Mouse (Mus musculus): Measurements from ENCODE around the gene Uggt1.

The Uggt1 gene

DNA sequence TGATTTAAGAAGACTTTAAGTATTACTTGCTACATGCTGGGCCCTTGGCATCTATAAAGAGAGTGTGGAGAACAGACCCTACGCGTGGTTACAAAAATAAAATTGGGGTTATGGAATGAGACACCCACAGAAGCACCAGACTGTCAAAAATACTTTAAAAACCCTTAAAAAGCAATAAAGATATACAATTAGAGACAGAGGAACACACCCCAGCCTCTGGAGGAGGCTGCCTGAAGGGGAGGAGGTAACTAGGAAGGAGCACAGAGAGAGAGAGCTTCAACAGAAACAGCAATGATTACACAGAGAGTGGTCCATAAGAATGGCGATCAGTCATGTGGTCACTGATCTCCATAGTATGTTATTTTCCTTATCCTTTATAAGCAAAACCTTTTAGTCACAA is 50.0 kb downstream of the Uggt1 start:
- intact Hi-C loops (cut with DNase I): no loop called here

DNA sequence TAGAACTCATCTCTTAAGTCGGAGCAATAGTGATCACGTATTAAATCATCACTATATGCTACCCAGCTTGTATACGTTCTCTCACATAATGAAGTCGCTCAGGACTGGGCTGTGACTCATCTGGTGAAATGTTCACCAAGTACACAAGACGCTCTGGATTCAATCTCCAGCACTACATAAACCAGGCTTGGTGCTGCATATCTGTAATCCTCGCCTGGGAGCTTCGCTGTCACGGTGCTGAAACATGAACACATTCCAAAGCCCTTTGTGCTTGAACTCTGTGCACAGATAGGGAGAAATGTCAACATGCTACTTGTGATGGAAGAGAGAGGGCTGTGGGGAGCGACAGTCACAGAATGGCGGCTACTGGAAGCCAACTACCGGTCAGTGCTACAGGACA is 52.6 kb downstream of the Uggt1 start:
- intact Hi-C loops (cut with DNase I): no loop called here

DNA sequence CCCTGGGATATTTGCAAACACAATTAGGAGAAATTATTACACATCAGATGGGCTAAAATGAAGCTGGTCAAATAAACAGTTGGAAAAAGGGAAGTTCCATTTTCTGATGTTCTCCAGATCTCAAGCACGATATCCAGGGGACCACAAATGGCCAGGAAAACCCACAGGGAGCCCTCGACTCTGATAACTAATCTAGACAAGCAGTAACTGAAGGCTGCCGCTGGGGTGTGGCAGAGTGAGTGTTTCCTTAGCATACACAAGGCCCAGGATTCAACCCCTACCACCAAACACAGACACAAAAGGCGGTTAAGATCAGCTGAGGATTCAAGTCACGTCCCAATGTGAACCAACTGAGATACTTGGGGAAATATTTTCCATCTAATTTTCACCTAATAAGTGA is 64.5 kb downstream of the Uggt1 start:
- intact Hi-C loops (cut with DNase I): no loop called here

DNA sequence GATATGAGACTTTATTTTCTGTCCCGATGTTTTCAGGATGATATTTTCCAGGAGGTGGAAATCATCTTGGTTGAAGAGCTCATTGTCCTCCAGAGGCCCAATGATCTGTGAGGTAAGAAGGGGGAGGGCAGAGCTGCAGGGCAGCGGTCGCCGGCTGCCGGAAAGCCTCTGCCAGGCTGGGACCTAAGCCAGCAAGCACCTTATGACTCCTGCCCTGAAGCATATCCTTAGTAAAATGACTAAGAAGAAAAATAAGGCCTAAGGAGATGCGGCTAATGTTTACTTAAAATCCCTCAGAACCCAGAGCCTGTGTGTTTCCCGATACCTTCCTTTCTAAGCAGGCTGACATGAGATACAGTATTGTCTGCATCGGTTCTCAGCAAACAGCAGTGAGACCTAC is 71.1 kb downstream of the Uggt1 start:
- intact Hi-C loops (cut with DNase I): no loop called here

DNA sequence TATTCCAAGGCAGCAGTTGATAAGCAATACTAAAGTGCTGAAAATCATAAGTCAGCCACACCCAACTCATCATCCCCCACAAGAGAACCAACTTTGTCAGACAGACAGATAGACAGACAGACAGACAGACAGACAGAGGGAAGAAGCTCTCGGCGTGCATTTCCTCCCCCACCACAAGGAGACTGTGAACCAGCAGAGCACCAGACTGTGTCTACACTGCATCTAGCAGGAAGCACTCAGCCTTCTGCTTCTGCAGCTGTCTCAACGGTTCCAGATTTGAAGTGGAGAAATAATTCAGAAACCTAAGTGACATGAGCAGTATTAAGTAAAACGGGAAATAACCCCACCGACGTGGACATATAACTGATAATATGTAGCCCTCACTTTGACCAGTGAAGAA is 71.6 kb downstream of the Uggt1 start:
- intact Hi-C loops (cut with DNase I): no loop called here

DNA sequence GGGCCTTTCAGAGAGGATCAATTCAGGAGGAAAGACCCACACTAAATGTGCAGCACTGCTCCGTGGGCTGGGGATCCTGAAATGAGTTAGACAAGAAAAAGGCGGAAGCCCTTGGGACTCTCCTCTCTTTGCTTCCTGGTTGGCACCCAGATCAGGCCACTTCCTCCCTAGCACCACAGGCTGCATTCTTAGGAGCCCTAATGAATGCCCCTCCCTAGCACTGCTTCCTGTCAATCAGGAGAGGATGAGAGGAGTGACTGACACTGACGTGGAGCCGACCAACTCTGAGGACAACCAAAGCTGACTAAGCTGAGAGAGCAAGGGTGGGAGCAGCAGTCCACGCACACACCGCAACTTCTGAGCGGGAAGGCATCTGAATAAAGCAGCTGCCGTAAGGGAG is 81.8 kb downstream of the Uggt1 start:
- intact Hi-C loops (cut with DNase I): no loop called here

DNA sequence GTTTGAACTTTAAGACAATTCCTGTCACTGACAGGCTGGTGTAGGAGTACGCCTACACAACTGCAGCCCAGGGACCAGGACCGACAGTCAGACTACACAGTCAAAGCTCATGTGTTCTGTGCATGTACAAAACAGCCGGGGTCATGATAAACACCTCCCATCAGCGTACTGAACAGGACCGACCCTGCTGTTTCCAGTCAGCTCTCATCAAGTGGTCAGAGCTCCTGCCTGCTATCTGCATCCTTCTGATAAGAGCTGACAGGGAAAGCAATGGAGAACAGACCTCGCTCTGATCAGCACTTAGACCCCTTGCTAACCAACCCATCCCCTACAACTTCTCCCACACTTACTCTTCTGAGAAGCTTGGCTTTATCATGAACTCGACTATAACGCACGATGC is 83.3 kb downstream of the Uggt1 start:
- intact Hi-C loops (cut with DNase I): no loop called here

DNA sequence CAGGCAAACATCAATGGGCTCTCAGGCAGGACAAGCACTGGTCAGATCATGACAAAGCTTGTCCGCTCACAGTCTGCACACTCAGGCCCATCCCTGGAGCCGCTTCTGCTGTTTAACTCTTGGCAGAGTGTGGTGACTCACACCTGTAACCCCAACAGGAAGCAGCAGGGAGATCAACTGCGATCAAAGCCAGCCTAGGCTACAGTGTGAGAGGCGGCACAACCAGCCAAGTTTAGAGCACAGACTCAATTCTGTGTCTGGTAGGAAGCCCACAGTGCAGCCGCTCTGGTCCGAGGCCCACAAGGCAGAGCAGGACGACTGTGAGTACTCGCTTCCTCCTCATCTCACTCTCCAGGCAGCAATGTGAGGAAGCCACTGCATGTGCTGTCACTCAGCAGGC is 84.3 kb downstream of the Uggt1 start:
- intact Hi-C loops (cut with DNase I): no loop called here

DNA sequence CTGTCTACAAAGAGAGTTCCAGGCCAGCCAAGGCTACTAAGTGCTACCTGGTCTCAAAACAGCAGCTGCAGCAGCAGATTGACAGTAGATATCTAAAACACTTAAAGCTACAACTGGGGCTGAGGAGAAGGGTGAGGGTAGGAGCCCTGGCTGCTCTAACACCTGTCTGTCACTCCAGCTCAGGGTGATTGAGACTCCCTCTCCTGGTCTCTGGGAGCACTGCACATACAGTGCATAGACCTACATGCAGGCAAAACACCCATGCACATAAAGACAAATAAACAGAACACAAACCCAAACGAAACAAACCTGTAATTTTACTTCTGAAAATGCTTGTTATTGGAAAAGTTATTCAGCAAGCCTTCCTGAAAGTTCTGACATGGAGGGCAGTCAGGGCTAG is 95.1 kb downstream of the Uggt1 start:
- intact Hi-C loops (cut with DNase I): loop anchor here (5.0 kb wide), 1 partner anchor 103 kb away; no protein-coding TSS in a partner anchor

DNA sequence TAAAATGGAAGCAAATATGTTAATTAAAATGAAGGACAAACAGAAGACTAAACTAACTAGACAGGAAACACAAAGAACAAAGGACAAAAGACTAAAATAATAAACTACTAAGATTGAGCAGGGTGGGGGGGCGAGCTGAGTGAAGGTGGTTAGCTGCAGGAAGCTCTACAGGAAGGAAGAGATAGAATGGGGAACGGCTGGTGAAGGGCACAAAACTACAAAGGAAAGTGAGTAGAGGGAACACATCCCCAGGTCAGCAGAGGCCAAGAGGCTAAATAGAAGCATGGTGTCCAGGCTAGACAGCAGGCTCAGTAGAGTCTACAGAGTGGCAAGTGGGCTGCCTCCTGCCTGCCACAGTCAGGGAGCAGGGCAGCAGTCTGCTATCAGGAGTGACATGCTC is 95.7 kb downstream of the Uggt1 start:
- intact Hi-C loops (cut with DNase I): loop anchor here (5.0 kb wide), 1 partner anchor 103 kb away; no protein-coding TSS in a partner anchor

DNA sequence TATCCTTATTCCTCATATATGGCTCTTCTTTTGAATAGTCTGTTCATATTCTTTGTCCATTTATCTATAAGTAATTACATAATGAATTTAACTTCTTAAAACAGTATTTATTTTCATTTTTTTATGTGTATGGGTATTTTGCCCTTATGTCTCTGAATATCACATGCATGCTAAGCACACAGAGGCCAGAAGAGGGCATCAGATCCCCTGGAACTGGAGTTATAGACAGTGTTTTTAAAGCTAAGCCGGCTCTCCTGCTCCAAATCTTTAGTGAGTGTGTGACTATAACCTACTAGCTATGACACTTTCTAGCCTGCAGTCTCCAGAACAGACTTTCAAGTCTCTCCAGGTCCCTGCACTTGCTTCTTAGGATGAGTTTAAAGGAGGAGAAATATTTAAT is 99.5 kb downstream of the Uggt1 start:
- intact Hi-C loops (cut with DNase I): loop anchor here (5.0 kb wide), 1 partner anchor 107 kb away; no protein-coding TSS in a partner anchor

DNA sequence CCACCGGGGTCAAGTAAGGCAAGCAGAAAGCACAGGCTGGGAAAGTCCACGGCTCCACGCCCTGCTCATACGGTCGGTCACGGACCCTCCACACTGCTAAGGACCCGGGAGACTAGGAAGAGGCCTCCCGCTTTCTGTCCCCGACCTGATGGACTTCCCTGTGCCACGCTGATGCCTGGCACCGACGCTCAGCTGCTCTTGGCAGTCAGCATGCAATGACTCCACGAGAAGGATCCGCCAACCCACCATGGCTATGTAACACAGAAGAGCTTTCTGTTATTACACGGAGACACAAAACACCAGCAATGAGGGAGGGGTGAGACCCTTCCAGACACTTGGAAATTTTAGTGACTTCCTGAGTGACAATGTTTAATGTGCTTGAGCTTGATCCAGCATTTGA is 104.2 kb downstream of the Uggt1 start:
- intact Hi-C loops (cut with DNase I): no loop called here

DNA sequence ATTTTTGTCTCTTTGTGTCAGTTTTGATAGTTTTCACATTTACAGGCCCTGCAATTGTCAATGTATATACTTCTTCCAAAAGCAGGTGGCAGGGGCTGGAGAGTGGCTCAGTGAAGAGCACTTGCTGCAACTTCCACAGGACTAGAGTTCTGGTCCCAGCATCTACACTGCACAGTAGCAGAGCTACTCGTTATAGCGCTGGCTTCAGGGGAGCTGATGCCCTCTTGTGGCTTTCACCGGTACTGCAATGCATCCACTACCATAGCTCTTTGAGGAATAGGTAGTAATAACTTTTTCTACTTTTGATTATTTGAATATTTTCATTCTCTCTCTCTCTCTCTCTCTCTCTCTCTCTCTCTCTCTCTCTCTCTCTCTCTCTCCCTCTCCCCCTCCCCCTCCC is 109.9 kb downstream of the Uggt1 start:
- intact Hi-C loops (cut with DNase I): loop anchor here (2.0 to 10.0 kb wide), 2 partner anchors 296 to 410 kb away; no protein-coding TSS in a partner anchor

DNA sequence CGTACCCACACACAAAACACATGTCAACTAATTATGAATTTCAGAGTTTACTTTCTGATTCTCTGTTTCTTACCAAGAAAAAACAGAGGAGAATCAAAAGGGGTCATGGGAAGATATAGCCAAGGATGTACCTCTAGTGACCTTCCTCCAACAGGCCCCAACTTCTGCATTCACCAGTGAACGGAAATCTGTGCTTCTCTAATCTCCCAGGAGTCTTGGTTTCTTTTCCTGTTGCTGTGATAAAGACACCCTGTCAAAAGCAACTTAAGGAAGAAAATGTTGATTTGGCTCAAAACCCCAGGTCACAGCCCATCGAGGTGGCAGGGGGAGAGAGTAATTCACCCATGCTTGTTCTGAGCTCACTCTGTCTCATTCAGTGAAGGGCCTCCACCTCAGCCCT is 110.9 kb downstream of the Uggt1 start:
- intact Hi-C loops (cut with DNase I): loop anchor here (2.0 to 10.0 kb wide), 3 partner anchors 63 to 409 kb away; no protein-coding TSS in a partner anchor

DNA sequence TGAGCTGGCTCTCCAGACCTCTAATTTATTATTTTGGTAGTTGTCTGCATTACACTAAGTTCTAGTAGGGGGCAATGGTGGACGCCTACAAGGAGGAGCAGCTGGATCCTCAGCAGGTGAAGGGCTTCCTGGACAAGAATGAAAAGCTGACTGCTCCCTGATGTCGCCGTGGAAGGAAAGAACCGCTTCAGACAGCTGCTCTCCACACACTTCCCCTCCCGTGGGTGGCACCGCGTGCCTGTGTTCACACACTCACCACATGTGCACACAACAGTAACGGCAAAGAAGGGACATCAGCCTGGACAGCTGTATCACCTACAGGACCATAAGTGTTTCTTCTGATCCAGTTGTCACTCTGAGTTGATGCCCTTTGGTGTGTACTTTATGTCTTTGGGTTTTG is 111.5 kb downstream of the Uggt1 start:
- intact Hi-C loops (cut with DNase I): loop anchor here (2.0 to 10.0 kb wide), 2 partner anchors 62 to 408 kb away; no protein-coding TSS in a partner anchor

DNA sequence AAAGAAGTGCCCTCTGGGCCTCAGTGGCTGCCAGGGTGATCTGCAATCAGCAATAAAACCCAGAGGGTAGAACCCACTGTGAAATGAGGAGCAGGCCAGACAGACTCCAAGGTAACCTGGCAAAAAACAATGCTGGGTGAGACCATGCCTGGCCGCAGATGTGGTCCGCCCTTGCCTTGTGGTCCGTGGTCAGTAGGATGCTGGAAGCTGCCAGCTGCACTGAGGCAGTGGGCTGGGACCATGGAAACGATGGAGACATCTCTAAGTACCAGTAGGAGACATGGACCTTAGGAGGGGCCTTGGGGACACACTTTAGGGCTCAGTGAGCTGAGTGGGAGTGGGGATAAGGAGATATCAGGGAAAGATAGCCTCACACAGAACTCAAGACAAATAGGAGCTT is 112.3 kb downstream of the Uggt1 start:
- intact Hi-C loops (cut with DNase I): loop anchor here (2.0 to 10.0 kb wide), 2 partner anchors 61 to 407 kb away; no protein-coding TSS in a partner anchor

DNA sequence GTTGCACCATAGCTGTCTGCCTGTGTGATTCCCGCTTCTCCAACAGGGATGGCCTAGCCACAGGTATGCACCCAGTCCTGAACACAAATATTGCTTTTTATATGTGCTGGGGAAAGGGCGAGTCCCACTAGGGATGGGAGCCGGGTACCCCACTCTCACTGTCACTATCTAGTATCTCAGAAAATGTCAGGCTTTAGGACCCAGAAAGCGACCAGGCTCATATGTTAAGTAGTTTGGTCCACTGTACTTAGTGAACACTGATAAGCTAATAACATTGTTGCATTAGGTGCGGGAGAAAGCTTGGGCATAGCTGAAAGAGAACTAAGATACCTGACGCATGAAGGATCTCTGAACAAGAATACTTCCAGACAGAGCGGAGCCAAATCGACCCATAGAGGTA is 112.8 kb downstream of the Uggt1 start:
- intact Hi-C loops (cut with DNase I): loop anchor here (2.0 to 10.0 kb wide), 2 partner anchors 61 to 407 kb away; no protein-coding TSS in a partner anchor

DNA sequence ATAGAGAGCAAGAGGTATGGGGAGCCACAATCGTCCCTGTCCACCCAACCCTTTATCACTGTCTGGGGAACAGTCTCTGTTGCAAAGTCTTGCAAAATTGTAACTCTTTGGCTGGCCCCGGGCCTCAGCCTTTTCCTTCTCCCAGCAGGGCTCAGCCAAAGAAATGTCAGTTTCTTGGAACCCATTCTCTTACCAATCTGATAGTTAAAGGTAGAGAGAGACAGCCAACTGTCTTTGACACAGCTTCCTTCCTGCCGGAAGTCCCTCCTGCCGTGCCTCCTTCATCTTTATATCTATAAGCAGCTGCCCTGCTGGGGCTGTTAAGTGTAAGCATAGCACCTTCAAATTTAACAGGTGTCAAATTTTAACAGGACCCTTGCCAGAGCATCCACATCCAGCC is 113.4 kb downstream of the Uggt1 start:
- intact Hi-C loops (cut with DNase I): loop anchor here (10.0 kb wide), 1 partner anchor 406 kb away; no protein-coding TSS in a partner anchor

DNA sequence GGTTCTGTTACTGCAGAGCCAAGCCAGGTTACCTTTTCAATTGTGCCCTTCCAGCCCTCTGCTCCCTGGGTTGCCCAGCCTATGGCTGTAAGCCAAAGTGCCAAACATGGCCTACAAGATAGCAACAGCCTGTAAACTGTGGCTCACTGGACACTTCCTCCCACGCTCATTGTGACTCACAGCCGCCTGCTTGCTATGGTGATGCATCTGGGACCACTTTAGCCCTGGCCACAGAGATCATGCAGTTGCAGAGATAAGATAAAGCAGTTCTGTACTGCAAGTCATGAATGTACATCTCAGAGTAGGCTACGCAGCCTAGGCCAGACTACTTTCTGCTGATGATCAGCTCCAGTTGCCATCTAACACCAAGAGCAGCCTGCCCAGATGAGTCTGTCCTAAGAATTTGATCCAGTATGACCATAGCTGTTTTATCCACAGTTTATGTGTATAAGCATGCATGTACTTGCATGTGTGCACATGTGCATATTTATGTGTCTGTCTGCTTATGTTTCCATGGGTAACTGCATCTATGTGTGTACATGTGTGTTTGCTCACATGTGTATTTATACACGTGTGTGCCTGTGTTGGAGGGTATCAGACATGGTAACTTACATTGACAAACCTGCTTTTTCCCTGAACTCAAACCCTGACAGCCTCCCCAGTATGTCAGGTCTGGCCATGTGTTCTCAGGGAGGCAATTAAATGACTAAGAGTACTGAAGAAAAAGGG is 114.0 kb downstream of the Uggt1 start:
- intact Hi-C loops (cut with DNase I): loop anchor here (10.0 kb wide), 1 partner anchor 406 kb away; no protein-coding TSS in a partner anchor

DNA sequence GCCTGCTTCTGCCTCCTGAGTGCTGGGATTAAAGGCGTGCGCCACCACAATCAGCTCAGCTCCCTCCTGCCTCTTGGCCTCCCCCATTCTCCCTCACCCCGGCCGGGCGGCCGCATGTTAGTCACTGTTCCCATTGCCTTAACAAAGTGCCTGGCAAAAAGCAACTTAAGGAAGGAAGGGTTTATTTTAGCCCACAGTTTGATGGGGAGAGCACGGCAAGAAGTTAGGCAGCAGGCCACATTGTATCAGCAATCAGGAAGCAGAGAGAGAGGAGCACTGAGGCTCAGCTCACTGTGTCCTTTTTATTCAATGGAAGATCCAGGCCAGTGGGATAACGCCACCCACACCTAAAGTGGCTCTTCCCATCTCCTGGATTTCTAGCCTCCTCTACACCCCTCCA is 114.6 kb downstream of the Uggt1 start:
- intact Hi-C loops (cut with DNase I): loop anchor here (10.0 kb wide), 1 partner anchor 405 kb away; no protein-coding TSS in a partner anchor

DNA sequence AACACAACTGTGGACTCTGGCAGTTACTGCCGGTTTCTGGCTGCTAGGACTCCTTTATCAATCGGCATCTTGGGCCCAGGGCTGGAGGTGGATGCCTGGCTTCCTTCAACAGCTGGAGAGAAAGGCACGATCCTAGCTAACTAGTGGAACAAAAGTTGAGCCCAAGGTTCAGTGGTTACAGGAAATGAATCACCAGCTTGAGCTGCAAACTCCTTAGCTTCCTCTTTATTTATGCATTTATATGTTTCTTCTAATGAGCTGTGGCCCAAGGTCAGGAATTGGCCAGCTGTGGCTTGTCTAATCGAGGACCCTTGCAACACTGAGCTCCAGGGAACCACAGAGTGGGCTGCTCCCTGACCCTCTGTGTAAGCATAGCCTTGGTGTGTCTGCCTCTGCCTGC is 115.4 kb downstream of the Uggt1 start:
- intact Hi-C loops (cut with DNase I): no loop called here

DNA sequence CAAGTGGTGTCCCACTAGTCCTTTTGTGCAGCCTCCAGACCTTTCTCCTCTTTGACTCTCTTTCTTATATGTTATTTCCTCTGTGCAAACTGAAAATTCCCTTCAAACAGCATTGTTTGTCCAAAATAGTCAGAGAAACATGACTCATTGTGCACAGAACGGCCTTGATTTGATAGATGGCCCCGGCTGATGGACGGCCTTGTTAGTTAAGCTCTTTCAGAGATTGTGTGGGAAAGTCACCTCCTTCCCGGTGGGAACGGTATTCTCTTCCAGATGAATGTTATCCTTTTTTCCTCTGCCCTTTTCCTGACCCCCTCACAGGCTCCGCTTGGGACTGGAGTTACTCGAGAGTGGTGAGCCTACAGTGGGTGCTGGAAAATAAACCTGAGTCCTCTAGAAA is 119.4 kb downstream of the Uggt1 start:
- intact Hi-C loops (cut with DNase I): no loop called here

DNA sequence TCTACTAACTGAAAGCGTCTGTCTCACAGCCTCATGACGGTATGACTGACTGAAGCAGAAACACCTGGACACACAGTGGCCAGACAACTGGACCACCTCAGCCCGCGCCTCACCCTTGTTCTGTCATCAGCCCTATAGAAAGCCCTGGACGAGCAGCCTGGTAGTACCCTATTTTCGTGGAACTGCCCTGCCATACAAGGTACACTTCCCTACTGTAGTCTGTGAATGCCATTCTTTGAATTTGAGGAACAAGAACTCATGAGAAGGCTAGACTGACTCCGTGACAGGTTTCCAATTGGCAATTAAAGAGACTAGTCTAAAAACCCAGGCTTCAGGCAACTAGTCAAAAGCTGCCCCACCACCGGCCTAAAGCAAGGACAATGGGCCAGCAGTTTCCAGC is 123.3 kb downstream of the Uggt1 start:
- intact Hi-C loops (cut with DNase I): no loop called here

Data from adrenal gland (tissue).